Mouse (Mus musculus) lung, postnatal 0 days (tissue): Measurements from ENCODE around the gene Tesmin. TPM values are rescaled to one million over a fixed set of nuclear protein-coding genes. Genes with fewer than 3 reads are reported as not detected.

Experiments
- ATAC-seq: fragments of 200-750 bp; cut with Nextera tagmentation; 2 replicates; pipeline ENCODE4 v1.8.0; 2017; ENCODE audit warnings: moderate library complexity
- DNase-seq: peaks from one replicate; pipeline ENCODE4 v3.0.0-alpha.2; 2016; ENCODE audit warnings: low spot score
- H3K27ac ChIP-seq: fragments of 300-500 bp; sonication (generic); 2 replicates; pipeline ENCODE4 v1.5.1; 2014; ENCODE audit warnings: antibody characterized with exemption, mild to moderate bottlenecking, low read length, mixed read lengths
- H3K27me3 ChIP-seq: fragments of 300-500 bp; sonication (generic); replicated peaks from 2 replicates; pipeline ENCODE4 v1.6.1; 2014; ENCODE audit warnings: low read length, mixed read lengths; ENCODE audit not compliant: insufficient read depth
- H3K36me3 ChIP-seq: fragments of 300-500 bp; sonication (generic); 2 replicates; pipeline ENCODE4 v1.6.1; 2014; ENCODE audit warnings: low read length, mixed read lengths; ENCODE audit not compliant: insufficient read depth
- H3K4me1 ChIP-seq: fragments of 300-500 bp; sonication (generic); 2 replicates; pipeline ENCODE4 v1.6.1; 2014; ENCODE audit warnings: antibody characterized with exemption, low read depth, low read length, mixed read lengths; ENCODE audit not compliant: insufficient read depth
- H3K4me2 ChIP-seq: fragments of 300-500 bp; sonication (generic); replicated peaks from 2 replicates; pipeline ENCODE4 v1.6.1; 2014; ENCODE audit warnings: low read depth, mild to moderate bottlenecking, low read length, moderate library complexity, mixed read lengths
- H3K4me3 ChIP-seq: fragments of 300-500 bp; sonication (generic); 2 replicates; pipeline ENCODE4 v1.5.1; 2014; ENCODE audit warnings: low read depth, low read length
- H3K9ac ChIP-seq: fragments of 300-500 bp; sonication (generic); replicated peaks from 2 replicates; pipeline ENCODE4 v1.6.1; 2014; ENCODE audit warnings: low read depth, mild to moderate bottlenecking
- H3K9me3 ChIP-seq: fragments of 300-500 bp; sonication (generic); 2 replicates; pipeline ENCODE4 v1.6.1; 2016; ENCODE audit warnings: low read length, mixed read lengths
- CTCF ChIP-seq: IDR thresholded peaks from 2 replicates; pipeline ENCODE4 v1.5.1; 2016; ENCODE audit warnings: antibody characterized with exemption, mild to moderate bottlenecking
- EP300 ChIP-seq: IDR thresholded peaks from 2 replicates; pipeline ENCODE4 v1.6.1; 2016; ENCODE audit warnings: antibody characterized with exemption, mild to moderate bottlenecking, control low read depth
- WGBS: fragments of 180-500 bp; shearing (Covaris S2); extraction: QIAGEN DNeasy Blood & Tissue Kit; methylation state at CpG from one replicate; pipeline ENCODE4 v1.1.7; 2014; 5-methylcytosine and 5-hydroxymethylcytosine counted together
- polyA plus RNA-seq: library from polyadenylated mRNA; unstranded; fragments of >200 nt; fragmentation: Nextera tagmentation; extraction: Ambion mirVana; gene quantifications from 2 replicates; pipeline ENCODE4 v1.2.1, GENCODE M21; 2015

Gene Tesmin
- polyA plus RNA-seq, 1 experiment from 2014 or later = 0.68 TPM

DNA sequence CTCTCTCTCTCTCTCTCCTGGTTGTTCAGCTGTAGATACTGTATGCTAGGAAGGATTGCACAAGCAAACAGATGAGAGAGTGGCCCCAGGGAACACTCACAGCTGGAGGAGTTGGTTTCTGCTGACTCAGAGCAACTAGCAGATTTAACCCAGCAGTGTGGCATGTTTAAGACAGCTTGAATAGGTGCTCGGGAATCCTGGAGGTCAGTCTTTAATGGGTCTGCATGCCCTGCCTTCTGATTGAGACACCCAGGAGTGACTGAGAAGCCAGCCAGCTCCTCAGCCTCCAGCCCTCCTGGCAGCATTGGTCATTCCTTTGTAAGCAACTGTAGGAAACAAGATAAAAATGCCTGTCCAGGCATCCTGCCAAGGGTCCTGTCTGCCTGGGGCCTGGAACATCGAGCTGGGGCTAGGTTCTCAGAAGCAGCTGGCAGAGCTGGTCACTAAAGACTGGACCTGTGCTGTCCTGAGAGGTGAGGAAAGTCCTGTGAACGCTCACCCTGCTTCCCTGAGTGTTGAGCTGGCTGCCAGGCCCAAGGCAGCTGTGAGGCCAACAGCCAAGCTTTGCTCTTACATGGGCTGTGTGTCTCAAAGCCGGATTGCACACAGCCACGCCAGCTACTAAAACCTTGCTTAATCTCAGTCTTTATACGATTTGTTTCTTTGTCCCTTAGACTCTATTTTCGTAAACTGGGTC is 35.1 kb upstream of the Tesmin start:
- no peaks in the 10 kb centered on the region for H3K27me3 ChIP-seq
- ATAC-seq (peak; percentile 91), DNase-seq (peak; percentile 88)
- H3K36me3 ChIP-seq = peaks cover 11% of the 10 kb centered on the region; the same call in 1 of the 2 replicates
- H3K4me2 ChIP-seq = no peak overlapping the region
- peak overlapping the region; percentile 68; the same call in 1 of the 2 replicates for H3K27ac ChIP-seq
- H3K9me3 ChIP-seq = no peaks in the 10 kb centered on the region
- no peak for TF ChIP-seq CTCF
- TF ChIP-seq EP300 = no peak
- no peak overlapping the region for H3K9ac ChIP-seq
- H3K4me3 ChIP-seq = no peak overlapping the region
- 39% methylated on average over 7 of the region's 7 CpGs for WGBS
- peaks cover 4% of the 10 kb centered on the region; the same call in 1 of the 2 replicates for H3K4me1 ChIP-seq

DNA sequence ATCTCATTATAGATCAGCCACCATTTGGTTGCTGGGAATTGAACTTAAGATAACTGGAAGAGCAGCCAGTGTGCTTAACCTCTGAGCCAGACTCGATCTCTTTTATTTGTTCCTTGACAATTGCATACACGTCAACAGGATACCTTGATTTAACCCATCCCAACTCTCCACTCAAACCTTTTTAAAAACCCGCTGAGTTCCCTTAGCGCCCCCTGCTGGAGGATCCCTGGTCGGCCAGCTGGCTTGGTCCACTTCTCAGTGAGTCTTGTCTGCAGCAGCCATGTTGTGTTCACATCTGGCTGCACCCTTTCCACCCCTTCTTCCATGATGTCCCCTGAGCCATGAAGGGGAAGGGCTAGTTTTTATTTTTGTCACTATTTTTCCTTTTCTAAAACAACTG is 33.6 kb upstream of the Tesmin start:
- H3K9ac ChIP-seq = no peak overlapping the region

DNA sequence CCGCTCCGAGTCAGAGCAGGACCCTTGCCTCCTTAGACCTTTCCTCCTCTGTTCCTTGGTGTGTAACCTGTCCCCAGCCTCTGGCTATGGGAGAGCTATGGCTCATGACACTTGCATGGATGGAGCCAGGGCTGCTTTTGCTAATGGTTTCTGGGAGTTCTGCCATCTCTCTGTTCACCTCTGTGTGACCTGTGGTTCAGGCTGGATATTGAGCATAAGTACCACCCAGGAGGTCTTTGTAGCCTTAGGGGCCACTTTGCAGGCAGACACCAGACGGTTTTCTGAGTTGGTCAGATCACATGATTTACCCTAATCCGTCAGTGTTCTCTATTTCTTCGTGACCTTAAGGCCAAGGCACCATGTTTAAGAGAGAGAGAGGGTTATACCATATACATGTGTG is 32.1 kb upstream of the Tesmin start:
- 83% methylated on average over 5 of the region's 5 CpGs for WGBS
- no peak overlapping the region for H3K9ac ChIP-seq
- ATAC-seq (no peak), DNase-seq (no peak)
- TF ChIP-seq EP300 = no peak
- H3K4me2 ChIP-seq = no peak overlapping the region
- no peak overlapping the region for H3K27ac ChIP-seq
- H3K4me3 ChIP-seq = no peak overlapping the region
- no peaks in the 10 kb centered on the region for H3K27me3 ChIP-seq
- H3K9me3 ChIP-seq = no peaks in the 10 kb centered on the region
- peaks cover 4% of the 10 kb centered on the region; the same call in 1 of the 2 replicates for H3K4me1 ChIP-seq
- peaks cover 15% of the 10 kb centered on the region; the same call in 1 of the 2 replicates for H3K36me3 ChIP-seq

More for the DNA sequence above, 33.6 kb upstream of the Tesmin start:
- Histone ChIP-seq H3K4me2 (no peak overlapping the region), H3K4me1 (peaks cover 4% of the 10 kb centered on the region; the same call in 1 of the 2 replicates), H3K27me3 (no peaks in the 10 kb centered on the region), H3K9me3 (no peaks in the 10 kb centered on the region), H3K4me3 (no peak overlapping the region), H3K36me3 (peaks cover 15% of the 10 kb centered on the region; the same call in 1 of the 2 replicates), H3K27ac (no peak overlapping the region)
- TF ChIP-seq CTCF = peak; percentile 56
- no peak for TF ChIP-seq EP300
- ATAC-seq (no peak), DNase-seq (no peak)
- WGBS = 69% methylated on average over 5 of the region's 5 CpGs

DNA sequence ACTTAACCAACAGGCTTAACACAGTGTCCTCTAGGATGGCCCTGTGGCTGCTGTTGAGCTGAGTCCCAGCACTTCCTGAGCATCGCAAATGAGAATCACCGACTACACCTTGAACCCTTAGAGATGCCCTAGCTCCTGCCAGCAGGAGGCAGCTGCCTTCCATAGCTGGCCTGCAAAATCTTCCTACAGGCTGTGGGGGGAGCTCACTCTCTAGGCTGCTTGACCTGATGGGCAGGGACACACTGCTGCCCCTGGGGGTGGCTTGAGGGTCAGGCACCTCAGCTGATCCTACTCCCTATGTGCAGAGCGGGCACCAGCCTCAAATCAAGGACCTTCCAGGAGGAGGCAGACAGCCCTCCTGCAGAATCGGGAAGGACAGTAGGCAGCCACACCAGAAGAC is 31.0 kb upstream of the Tesmin start:
- Histone ChIP-seq H3K27ac (no peak overlapping the region), H3K9me3 (no peaks in the 10 kb centered on the region), H3K4me2 (no peak overlapping the region), H3K4me1 (peaks cover 2% of the 10 kb centered on the region; the same call in 1 of the 2 replicates), H3K9ac (no peak overlapping the region), H3K36me3 (peaks cover 23% of the 10 kb centered on the region; the same call in 1 of the 2 replicates), H3K27me3 (no peaks in the 10 kb centered on the region), H3K4me3 (no peak overlapping the region)
- ATAC-seq (no peak), DNase-seq (no peak)
- TF ChIP-seq CTCF (peak; percentile 49), EP300 (no peak)
- WGBS = 81% methylated on average over 4 of the region's 4 CpGs

DNA sequence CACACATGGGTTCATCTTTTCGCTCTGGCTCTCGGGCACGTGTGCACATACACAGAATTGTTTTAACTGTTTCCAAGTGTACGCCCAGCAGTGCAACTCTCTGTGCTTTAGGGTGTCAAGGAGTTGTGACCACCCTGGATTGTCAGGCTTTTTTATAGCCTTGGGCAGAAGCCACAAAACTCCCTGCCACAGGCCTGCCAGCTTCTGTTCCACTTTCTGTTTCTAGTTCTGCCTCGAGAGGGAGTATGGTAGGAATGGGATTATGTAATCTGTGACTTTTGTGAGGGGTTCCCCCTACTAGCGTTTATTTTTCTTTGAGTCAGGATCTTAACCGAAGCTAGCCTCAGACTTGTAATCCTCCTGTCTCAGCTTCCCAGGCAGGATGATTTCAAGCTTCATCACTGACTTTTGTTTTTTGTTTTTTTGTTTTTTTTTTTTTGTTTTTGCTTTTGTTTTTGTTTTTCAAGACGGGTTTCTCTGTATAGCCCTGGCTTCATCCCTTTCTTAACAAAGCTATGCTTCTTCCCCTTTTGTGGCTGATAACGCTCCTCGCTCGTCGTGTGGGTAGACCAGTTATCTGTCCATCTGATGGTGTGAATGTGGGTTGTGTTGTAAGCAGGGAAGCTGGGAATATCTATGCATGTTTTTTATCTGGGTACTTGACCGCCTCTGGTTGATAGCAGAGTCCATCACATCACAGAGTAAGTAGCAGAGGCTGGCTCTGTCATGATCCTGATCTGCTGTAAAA is 28.6 kb upstream of the Tesmin start:
- ATAC-seq = no peak
- Histone ChIP-seq H3K27ac (no peak overlapping the region), H3K9ac (no peak overlapping the region), H3K36me3 (peaks cover 28% of the 10 kb centered on the region; the same call in 1 of the 2 replicates), H3K4me2 (no peak overlapping the region), H3K27me3 (no peaks in the 10 kb centered on the region), H3K9me3 (no peaks in the 10 kb centered on the region), H3K4me3 (no peak overlapping the region), H3K4me1 (no peaks in the 10 kb centered on the region)
- WGBS = 79% methylated on average over 13 of the region's 13 CpGs
- TF ChIP-seq CTCF (no peak), EP300 (no peak)
- peak; percentile 56 for DNase-seq

DNA sequence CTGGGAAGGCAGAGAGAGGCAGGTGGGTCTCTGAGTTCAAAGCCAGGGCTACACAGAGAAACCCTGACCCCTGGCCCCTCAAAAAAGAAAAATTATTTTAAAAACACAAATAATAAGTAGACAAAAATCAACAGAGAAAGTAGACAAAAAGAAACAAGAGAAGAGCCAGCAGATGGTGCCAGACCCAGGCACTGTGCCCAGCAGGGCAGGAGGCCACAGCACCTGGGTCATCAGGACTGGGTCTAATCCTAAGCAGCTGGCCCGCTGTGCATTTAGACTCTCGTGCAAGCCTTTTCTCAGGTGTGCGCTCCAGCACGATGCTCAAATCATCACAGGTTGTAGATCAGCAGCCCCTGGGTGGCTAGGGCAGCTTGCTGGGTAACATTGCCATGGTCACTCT is 25.1 kb upstream of the Tesmin start:
- Histone ChIP-seq H3K9ac (no peak overlapping the region), H3K4me1 (no peaks in the 10 kb centered on the region), H3K27ac (no peak overlapping the region), H3K9me3 (no peaks in the 10 kb centered on the region; the same call in 1 of the 2 replicates), H3K4me3 (no peak overlapping the region), H3K27me3 (no peaks in the 10 kb centered on the region), H3K36me3 (peaks cover 32% of the 10 kb centered on the region; the same call in 1 of the 2 replicates), H3K4me2 (no peak overlapping the region)
- DNase-seq (no peak), ATAC-seq (no peak)
- 93% methylated on average over 4 of the region's 4 CpGs for WGBS
- TF ChIP-seq CTCF (no peak), EP300 (no peak)
